Mouse (Mus musculus): ENCODE measurements around the gene Prnd.

The Prnd gene

DNA sequence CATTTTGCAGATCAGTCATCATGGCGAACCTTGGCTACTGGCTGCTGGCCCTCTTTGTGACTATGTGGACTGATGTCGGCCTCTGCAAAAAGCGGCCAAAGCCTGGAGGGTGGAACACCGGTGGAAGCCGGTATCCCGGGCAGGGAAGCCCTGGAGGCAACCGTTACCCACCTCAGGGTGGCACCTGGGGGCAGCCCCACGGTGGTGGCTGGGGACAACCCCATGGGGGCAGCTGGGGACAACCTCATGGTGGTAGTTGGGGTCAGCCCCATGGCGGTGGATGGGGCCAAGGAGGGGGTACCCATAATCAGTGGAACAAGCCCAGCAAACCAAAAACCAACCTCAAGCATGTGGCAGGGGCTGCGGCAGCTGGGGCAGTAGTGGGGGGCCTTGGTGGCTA is 14.3 kb upstream of the Prnd start:
- in situ Hi-C loops (cut with MboI; ENCODE audit: unreplicated experiment in 2 of 2): loop anchor here (5.0 to 25.0 kb wide), 4 partner anchors 34 to 399 kb away; no protein-coding TSS in a partner anchor

DNA sequence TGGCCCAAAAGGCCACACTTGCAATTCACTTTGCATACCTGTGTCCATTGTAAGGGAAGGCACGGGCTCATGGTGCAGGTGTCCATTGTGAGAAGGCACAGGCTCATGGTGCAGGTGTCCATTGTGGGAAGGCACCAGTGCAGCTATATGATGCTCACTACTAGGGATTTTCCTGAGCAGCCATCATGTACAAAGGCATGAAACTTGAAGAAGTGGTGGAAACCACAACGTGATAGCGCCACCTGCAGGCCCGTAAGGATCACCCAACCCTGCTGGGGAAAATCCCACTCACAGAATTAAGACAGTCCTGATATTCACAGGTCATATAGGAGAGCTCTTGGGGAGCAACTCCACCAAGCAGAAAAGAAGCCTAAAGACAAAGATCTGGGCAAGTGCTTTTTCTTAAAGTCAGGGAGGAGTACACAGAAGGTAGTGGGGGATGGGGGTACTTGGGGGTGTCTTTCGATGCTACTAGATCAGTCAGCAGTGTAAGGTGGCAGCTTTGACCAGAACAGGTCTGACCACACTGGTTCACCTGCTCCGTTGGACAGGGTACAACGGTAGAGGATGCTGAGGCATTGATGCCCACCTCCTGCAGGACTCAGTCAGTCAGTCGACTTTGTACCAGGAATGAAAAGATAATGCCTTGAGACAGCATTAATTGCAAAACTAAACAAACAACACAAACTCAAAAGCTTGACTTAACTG is 11.1 kb upstream of the Prnd start:
- in situ Hi-C loops (cut with MboI; ENCODE audit: unreplicated experiment in 2 of 2): loop anchor here (5.0 to 25.0 kb wide), 4 partner anchors 37 to 402 kb away; no protein-coding TSS in a partner anchor

DNA sequence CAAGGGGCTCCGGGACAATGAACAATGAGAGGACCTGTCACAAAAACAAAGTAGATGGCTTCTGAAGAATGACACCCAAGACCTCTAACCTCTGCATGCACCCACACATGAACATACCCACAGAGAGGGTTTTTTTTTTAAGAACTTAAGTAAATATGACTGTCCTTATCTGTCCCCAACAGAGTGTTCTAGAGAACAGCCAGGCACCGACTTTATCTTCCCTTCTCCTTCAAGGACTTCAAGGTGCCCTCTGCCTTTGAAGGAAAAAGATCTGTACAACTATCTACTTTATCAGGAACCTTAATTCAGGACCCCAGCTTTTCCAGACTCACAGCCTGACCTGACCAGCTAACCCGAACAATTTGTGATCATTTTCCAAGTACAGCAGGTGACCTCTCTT is 10.2 kb upstream of the Prnd start:
- in situ Hi-C loops (cut with MboI; ENCODE audit: unreplicated experiment in 2 of 2): loop anchor here in 1 of 2 experiments (25.0 kb wide), 1 partner anchor 403 kb away; no protein-coding TSS in a partner anchor

DNA sequence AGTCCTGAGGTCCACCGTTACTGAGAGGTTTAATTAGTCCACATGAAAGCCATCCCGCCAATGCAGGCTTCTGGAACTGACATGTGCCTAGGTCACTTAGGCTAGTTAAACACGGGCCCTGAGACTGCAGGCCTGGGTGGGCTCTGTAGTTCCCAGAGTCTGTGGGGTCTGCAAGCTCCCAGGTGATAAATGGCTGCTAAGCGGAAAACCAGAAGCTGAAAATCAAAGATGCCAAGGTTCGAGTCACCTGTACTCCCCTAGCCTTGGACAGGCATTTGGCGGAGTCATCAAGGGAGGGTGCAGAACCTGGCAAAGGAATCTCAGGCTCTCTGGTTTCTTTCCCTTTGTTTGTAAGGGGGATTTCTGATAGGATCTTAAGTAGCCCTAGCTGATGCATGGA is 9.2 kb upstream of the Prnd start:
- in situ Hi-C loops (cut with MboI; ENCODE audit: unreplicated experiment in 2 of 2): loop anchor here in 1 of 2 experiments (25.0 kb wide), 1 partner anchor 404 kb away; no protein-coding TSS in a partner anchor

DNA sequence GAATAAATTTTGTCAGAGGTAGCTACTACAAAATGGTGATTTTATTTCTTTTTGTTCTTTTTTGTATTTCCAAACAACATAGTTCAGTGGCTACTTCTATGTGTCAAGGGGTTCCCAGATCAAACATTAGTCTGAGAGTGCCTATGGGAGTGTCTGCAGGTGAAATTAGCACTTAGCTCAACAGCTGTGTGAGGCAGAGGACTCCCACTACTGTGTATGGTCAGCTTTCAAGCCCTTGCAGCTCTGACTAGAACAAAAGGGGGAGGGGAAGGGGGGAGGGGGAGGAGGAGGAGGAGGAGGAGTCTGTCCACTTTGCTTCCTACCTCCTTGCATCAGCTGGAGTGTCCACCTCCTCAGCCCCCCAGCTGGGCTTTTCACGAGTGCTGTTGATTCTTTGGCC is 6.3 kb upstream of the Prnd start:
- in situ Hi-C loops (cut with MboI; ENCODE audit: unreplicated experiment in 2 of 2): loop anchor here in 1 of 2 experiments (25.0 kb wide), 1 partner anchor 407 kb away; no protein-coding TSS in a partner anchor

DNA sequence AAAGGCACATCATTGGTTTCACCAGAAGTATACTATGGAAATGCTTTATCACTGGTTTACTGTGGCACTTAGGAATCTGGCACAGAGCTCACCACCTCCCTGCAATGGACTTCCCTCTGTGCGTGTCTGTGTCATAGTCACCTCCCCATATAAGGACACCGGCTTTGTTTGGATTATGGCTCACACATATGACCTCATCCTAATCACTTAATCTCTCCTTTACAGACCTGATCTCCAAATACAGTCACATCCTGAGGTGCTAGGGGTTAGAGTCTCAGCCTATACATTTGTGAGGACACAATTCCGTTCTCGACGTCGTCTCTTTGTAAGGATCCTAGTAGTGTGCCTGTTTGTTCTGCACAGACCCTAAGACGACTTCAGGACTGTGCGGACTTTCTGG is 5.4 kb upstream of the Prnd start:
- in situ Hi-C loops (cut with MboI; ENCODE audit: unreplicated experiment in 2 of 2): loop anchor here in 1 of 2 experiments (25.0 kb wide), 1 partner anchor 408 kb away; no protein-coding TSS in a partner anchor

DNA sequence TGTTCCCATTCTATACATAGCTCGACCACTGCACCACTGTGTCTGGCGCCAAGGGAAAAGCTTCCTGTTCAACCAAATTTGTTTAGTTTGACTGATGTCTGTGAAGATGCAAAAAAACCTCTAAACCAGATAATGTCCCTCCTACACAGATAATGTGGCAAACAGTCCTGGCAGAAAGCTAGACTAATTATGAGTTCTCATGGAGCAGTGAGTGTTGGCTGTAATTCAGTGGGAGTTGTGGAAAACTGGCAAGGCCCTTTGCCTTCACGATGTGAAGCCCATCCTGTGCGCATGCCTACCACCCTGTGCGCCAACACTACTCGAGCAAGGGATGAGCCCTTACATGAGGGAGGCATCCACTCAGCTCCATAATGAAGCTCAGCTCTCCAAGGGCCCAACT is 4.9 kb upstream of the Prnd start:
- in situ Hi-C loops (cut with MboI; ENCODE audit: unreplicated experiment in 2 of 2): loop anchor here in 1 of 2 experiments (25.0 kb wide), 1 partner anchor 408 kb away; no protein-coding TSS in a partner anchor

DNA sequence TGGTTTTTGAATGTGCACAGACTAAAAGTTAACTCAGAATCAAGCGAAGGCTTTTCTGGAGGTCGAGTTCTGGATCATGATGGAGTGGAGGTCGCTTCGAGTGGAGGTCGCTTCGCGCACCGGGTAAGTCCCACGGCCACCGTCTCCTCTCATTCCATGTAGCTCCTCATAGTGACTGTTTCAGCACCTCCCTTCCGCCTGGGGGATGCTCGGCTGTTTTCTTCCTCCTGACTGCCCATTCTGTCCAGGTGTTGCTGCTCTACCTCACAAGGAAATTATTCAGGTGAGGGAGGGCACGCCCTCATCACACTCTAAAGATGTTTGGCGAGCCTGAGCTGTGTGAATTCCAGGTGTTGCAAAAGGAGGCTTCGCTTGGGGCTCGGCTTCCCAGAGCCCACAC is 4.3 kb upstream of the Prnd start:
- in situ Hi-C loops (cut with MboI; ENCODE audit: unreplicated experiment in 2 of 2): loop anchor here in 1 of 2 experiments (25.0 kb wide), 1 partner anchor 409 kb away; no protein-coding TSS in a partner anchor

DNA sequence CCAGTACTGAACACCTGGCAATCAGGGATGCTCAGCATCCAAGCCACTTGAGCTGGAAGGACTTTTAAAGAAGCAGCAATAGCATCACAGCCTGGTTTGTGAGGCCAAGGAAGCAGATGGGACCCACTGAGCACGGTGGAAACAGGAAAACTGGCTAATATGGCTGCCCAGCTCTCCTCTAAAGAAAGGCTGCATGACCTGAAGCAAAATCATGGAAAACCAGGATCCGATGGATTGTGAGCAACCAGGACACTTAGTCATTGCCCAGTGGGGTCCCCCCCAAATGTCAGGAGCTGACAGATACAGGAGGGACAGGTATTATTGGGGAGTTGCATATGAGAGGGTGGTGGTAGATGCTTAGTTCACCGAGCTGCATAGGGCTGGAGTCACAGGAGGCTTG is 2.5 kb upstream of the Prnd start:
- in situ Hi-C loops (cut with MboI; ENCODE audit: unreplicated experiment in 2 of 2): loop anchor here in 1 of 2 experiments (25.0 kb wide), 1 partner anchor 411 kb away; no protein-coding TSS in a partner anchor

DNA sequence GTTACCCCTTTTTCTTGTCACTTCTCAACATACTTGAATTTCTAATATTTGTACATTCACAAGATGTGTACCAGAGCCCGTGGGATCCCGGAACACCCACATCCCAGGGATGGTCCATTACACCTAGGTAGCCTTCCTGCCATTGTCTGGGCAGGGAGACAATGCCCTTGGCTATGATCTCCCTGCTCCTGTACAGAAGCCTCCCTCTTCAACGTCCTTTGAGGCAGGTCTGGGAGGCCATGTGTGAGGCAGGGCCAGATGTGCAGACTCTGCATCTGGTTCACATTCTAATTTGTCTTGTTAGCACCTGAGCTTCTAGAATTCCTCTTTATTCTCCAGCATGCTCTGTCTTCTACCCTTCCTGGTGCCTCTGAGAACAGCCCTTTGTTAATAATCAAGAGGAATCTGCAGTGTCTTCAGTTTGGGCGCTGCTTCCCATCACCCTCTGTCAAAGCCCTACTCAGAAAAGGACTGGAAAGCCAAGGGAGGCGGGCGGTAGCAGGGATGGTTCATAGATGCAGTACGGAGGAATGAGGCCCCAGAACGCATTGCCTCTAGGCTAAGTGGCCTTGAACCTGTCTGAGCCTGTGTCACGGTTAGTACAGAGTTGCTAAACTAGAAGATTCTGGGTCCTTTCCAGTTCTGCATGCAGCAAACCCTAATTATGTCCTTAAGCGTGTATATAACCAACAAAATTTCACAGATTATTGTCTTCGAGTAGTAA is 1.6 kb upstream of the Prnd start:
- in situ Hi-C loops (cut with MboI; ENCODE audit: unreplicated experiment in 2 of 2): loop anchor here in 1 of 2 experiments (25.0 kb wide), 1 partner anchor 412 kb away; no protein-coding TSS in a partner anchor

DNA sequence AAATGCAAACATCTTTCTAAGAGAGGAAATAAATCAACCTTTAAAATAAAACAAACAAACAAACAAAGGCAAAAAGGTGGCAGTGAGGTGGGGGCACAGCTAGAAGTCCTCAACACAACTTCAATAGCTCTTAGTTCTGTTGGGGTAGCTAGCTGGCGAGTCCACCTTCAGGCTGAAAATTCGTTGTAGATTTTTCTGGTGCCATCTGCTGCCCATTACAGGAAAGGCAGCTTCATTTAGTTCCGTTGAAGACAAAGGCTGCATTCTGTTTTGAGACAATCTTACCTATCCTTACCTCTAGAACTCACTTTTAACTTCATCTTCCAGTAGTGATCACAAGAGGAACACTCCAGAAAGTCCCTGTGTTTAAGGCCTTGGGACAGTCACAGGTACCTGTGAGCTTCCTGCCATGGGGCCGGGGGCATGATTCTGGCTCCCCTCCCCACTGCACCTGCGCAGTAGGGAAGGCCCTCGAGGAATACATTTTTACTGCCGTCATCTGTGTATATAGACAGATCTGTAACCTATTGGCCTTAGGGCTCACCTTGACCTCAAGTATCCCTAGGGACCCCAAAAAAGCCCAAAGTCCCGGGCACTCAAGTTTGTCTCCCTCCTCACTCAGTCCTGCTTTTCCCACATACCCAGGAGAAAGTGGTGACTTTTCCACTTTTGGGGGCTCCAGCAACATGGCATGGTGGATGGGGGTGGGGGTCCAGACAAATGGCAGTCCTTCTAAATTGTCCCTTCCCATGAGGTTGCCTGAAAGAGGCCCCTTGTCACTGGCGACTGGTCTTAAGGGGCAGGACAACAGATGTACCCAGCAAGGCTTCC is 679 bp upstream of the Prnd start:
- in situ Hi-C loops (cut with MboI; ENCODE audit: unreplicated experiment in 2 of 2): loop anchor here (25.0 kb wide), 2 partner anchors 388 to 413 kb away; partner anchors contain the start of gene Adra1d (in 1 of the 2)

DNA sequence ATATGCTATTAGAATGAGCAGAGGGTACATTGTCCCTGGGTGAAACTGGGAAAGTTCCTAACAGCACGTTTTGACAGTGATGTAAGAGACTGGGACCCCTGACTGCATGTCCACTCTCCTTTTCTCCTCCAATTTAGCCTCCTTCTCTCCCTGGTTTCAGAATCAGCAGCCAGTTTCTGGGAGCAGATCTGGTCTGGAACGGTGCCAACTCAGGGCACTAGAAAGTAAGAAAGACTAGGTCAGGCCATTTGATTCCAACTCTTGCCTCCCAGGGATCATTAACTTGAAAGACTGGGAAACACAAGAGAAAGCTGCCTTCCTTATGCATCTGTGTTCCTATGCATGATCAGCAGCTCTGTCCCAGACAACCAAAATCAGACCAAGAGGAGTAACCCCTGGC is 1.8 kb downstream of the Prnd start:
- in situ Hi-C loops (cut with MboI; ENCODE audit: unreplicated experiment in 2 of 2): loop anchor here in 1 of 2 experiments (25.0 kb wide), 1 partner anchor 390 kb away; the partner anchor contains the start of gene Adra1d

DNA sequence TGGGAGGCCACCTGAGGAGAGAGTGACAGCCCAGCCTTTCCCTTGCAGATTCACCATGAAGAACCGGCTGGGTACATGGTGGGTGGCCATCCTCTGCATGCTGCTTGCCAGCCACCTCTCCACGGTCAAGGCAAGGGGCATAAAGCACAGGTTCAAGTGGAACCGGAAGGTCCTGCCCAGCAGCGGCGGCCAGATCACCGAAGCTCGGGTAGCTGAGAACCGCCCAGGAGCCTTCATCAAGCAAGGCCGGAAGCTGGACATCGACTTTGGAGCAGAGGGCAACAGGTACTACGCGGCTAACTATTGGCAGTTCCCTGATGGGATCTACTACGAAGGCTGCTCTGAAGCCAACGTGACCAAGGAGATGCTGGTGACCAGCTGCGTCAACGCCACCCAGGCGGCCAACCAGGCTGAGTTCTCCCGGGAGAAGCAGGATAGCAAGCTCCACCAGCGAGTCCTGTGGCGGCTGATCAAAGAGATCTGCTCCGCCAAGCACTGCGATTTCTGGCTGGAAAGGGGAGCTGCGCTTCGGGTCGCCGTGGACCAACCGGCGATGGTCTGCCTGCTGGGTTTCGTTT is 2.4 kb downstream of the Prnd start:
- in situ Hi-C loops (cut with MboI; ENCODE audit: unreplicated experiment in 2 of 2): loop anchor here in 1 of 2 experiments (25.0 kb wide), 1 partner anchor 391 kb away; the partner anchor contains the start of gene Adra1d

DNA sequence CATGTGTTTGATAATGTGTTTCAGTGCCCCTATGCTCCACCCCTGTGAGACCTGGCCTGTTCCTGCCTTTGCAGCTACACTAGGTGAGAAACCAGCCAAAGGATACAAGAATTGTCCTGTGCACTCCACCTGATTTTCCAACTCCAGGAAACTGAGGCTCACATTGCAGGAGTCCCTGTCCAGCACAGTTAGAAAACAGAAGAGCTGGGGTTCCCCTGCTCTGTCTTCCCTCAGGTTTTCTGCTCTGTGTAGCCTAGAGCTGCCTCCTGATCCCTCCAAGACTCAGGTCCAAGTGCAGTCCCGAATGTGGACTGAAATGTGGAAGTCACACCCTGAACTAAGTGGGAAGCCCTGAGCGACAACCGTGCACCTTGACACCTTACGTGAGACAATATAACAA is 3.0 kb downstream of the Prnd start:
- in situ Hi-C loops (cut with MboI; ENCODE audit: unreplicated experiment in 2 of 2): loop anchor here in 1 of 2 experiments (25.0 kb wide), 1 partner anchor 391 kb away; the partner anchor contains the start of gene Adra1d

DNA sequence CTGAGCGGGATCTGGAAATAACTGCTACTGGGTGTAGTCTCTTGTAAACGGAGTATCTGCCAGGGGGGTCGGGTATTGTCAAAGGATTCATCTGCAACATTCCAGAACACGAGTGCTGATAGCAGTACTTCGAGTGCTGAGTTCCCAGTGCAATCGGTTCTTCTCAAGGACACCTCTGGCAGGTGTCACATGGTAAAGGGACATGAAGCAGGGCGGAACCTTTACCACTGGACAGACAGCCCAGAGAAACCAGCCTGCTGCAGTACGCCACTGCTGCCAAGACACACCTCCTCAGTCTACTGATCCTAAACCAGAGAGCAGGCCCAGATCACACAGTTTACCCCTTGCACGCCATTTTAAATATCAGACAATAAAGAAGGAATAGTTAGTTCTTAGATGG is 4.2 kb downstream of the Prnd start:
- in situ Hi-C loops (cut with MboI; ENCODE audit: unreplicated experiment in 2 of 2): loop anchor here in 1 of 2 experiments (25.0 kb wide), 1 partner anchor 393 kb away; the partner anchor contains the start of gene Adra1d

DNA sequence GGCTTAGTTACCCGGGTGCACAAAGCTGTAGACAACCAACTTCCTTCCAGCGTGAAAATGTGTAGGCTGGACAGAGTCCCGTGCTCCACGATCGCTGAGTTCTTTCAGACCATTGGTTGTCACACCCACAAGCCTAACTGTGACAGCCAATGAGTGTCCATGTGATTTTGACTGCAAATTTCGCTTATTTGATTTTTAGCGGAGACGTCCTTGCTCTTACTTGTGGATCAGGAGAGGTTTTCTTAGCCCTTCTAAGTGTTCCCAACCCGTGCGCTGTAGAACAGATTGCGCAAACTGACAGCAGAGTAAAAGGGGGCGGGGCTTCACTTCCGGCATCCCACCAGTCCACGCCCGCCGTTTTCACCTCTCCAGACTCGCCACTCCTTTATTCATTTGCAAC is 4.6 kb downstream of the Prnd start:
- in situ Hi-C loops (cut with MboI; ENCODE audit: unreplicated experiment in 2 of 2): loop anchor here in 1 of 2 experiments (25.0 kb wide), 1 partner anchor 393 kb away; the partner anchor contains the start of gene Adra1d

DNA sequence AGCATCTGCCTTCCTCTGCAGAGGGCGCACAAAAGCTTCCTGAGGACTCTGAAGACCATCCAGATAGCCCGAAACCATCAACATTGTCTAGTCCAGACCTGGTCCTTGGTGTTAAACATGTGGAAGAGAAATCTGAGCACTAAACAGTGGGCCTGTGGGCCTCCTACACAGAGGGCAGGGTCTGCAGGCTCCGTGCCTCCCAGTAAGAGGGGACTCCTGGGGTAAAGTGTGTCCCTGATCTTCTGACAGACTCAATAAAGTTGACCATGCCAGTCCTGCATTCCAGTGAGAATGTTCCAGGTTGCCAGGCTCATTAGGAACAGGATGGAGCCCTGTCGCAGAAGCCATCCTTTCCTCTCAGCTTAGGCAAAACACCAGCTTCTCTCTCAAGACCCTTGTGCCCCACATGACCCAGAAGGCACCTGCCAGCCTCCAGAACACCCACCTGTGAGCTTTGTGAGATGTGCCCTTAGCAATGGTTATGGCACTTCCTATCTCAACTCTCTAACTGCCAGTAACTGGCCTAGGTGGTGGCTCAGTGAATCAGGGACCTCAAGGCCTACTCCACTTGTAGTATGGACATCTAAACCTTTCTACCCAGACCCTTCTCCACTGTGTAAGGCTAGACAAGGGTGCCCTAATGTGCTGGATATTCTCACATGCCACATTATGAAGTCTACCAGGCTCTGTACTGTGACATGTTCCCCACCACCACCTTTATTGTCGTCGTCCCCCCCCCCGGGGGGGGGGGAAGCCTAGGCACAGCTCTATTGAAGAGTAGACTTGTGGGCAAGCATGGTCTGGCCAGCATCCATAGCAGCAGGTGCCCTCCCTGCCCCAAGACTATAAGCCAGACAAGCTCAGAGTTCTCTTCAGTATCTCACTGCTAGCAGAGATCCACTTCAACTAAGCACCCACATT is 5.9 kb downstream of the Prnd start:
- in situ Hi-C loops (cut with MboI; ENCODE audit: unreplicated experiment in 2 of 2): loop anchor here in 1 of 2 experiments (25.0 kb wide), 1 partner anchor 394 kb away; the partner anchor contains the start of gene Adra1d

DNA sequence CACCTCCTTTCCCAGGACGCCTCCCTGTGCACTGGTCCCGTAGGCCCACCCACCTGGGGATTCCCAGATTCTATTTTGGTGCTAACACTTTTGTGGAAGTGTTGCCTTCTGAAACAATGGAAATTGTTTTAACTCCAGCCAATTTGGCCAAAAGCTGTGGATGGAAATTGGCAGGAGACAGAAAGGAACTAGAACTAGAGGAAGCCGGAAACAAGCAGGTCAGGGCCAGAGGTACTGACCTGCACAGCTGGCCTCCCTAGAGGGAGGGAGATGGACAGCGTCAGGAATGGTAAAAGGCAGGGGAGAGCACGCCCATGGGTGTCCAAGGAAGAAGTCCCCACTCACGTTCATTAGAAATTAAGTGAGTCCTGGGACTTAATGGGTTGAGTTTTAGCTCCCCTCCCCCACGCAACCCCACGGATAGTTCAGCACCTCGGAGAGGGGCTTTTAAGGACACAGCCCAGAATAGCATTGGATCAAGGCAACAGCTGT is 7.1 kb downstream of the Prnd start:
- in situ Hi-C loops (cut with MboI; ENCODE audit: unreplicated experiment in 2 of 2): loop anchor here in 1 of 2 experiments (25.0 kb wide), 1 partner anchor 395 kb away; the partner anchor contains the start of gene Adra1d
